Mouse (Mus musculus) CD4-positive, CD25-positive, alpha-beta regulatory T cell, adult 4 months (primary cell): ENCODE measurements around the gene Olfr703. TPM values are rescaled to one million over a fixed set of nuclear protein-coding genes. Genes with fewer than 3 reads are reported as not detected.

ENCODE experiments used
- ATAC-seq: one replicate; pipeline ENCODE4 v1.8.0; 2017
- polyA plus RNA-seq, 2 experiments: library from polyadenylated mRNA; unstranded; fragments of 100-300 nt; shearing (Covaris generic); gene quantifications; one replicate each; pipeline ENCODE4 v1.2.1; 2017

Olfr703 gene
- not detected for polyA plus RNA-seq

DNA sequence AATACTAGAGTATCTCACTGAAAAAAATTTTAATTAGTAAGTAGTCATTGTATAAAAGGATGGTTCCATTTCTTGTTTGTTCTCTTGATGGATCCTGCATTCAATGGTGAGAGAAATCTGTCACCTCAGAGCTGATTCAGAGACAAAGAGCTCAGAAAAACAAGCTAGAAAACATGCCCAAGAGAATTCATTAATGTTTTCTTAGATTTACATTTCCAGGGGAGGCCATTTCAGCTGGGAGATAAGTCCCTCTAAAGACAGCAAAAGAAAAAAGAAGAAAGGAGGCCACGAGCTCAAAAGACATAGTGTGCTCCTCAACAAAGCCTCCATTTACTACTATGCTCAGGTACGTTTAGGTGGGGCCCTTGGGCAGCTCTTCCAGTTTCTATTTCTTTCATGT, at the start of gene Olfr703:
Gene Olfr703, plus strand, starts transcription at position 301 of the 400 bp plus-strand sequence.
- ATAC-seq, result no peak

DNA sequence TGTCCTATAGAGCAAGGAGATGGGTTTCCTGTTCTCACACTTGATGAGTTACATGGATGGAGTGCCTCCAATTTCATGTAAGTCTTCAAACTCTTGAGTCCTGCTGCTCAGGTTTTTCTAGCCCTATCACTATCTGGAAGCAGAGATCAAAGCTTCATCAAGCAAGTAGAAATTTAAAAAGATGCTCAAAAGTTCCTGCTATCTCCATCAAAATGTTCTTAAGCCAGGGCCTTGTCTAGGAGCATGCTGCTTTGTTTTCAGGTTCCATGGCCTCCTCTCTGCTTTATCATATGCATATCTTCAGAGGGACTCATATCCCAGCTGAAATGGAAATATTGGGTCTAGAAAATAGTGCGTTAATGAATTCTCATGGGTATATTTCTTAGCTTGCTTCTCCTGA, 34.4 kb upstream of the Olfr703 start, which contains the start of gene Olfr700:
Gene Olfr700, minus strand, starts transcription at position 101 of the 400 bp plus-strand sequence.
- ATAC-seq, result no peak

DNA sequence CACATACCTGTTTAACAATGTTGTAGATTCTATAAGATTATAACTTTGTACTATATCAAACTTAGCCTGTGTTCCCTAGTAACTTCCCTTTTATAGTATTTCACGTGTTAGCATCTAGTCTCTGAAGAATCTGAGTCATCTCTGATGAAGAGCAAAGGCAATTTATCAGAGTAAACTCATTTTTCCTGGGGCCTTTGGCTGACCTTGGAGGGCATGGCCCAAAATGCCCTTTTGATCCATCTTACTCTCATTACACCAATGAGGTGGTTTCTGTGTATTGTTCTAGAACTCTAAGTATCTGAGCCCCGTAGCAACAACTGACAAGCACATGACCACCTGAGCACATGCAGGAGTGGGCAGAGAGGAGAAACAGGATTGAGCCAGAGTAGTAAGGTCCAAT, 29.3 kb upstream of the Olfr703 start, which contains the start of gene Olfr701:
Gene Olfr701, plus strand, starts transcription at position 301 of the 400 bp plus-strand sequence.
- ATAC-seq, result no peak

- ATAC-seq, result peak; percentile 79
Observed at GRCm38 (mm10) chr7:106815775-106816174, 27.4 kb upstream of the Olfr703 start.

DNA sequence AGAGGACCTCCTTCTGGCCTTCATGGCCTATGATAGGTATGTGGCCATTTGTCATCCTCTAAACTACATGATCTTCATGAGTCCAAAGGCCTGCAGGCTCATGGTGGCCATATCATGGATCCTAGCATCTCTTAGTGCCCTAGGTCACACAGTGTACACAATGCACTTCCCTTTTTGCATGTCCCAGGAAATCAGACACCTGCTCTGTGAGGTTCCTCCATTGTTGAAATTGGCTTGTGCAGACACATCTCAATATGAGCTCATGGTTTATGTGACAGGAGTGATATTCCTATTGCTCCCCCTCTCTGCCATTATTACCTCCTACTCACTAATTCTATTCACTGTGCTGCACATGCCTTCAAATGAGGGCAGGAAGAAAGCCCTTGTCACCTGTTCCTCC, 24.7 kb upstream of the Olfr703 start:
- no peak for ATAC-seq

GRCm38 (mm10) chr7:106833793-106834192, 9.4 kb upstream of the Olfr703 start, which contains the start of gene Olfr702:
TSS of gene Olfr702 (minus strand) at chr7:106833893.
- no peak for ATAC-seq

DNA sequence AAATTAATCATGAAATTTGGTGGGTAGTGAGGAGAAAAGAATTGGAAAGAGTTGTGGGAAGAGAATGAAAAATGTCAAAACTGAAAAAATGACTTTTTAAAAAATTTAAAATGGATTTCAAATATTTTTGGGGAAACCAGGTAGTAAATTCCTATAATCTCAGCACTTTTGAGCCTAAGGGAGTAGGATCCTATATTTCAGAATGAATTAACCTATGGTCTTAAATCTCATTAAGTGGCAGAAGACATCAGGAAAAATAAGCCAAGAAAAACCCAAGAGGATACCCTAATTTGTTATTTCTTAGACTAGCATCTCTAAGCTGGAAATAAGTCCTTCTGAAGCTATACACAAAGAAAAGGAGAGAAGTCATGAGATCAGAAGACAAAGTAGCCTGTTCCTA, 19.7 kb downstream of the Olfr703 start, which contains the start of gene Olfr704:
Gene Olfr704, plus strand, starts transcription at position 301 of the 400 bp plus-strand sequence.
- no peak for ATAC-seq

DNA sequence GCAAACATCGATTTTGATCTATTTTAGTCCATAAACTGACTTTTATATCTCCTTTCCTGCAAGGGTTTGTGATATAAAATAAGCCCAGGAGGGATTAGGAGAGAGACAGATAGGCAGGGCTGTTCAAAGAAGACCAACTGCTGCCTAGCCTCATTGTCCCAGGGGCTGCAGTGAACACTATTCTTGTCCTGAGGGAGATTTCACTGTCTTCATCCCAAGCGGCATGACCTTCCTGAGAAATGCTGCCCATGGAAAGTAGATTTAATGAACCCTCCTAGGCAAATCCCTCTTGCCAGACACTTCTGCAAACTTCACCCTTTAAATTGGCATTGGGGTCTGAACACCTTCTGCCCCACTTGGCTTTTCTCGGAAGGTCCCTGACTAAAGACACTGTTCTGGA, 33.6 kb downstream of the Olfr703 start, which contains the start of gene Olfr705:
Gene Olfr705, minus strand, starts transcription at position 101 of the 400 bp plus-strand sequence.
- ATAC-seq, result no peak

- no peak for ATAC-seq
Observed at GRCm38 (mm10) chr7:106888062-106888461, 44.9 kb downstream of the Olfr703 start, which contains the start of gene Olfr706. TSS of gene Olfr706 (minus strand) at chr7:106888162.

Other genes starting within 250 kb of the Olfr703 start
- gene Olfr693, start 162.8 kb upstream of the Olfr703 start, polyA plus RNA-seq, result not detected
- gene Olfr694, start 151.5 kb upstream of the Olfr703 start, polyA plus RNA-seq, result not detected
- not detected for gene Olfr695, start 127.0 kb upstream of the Olfr703 start, polyA plus RNA-seq
- not detected for gene Olfr697, start 100.9 kb upstream of the Olfr703 start, polyA plus RNA-seq
- under 1 TPM in 1 of 2 experiments, not detected in 1; 0.23 TPM for gene Olfr698, start 88.0 kb upstream of the Olfr703 start, polyA plus RNA-seq
- gene Olfr699, start 50.2 kb upstream of the Olfr703 start, polyA plus RNA-seq, result not detected
- gene Olfr700, start 34.5 kb upstream of the Olfr703 start, polyA plus RNA-seq, result not detected
- gene Olfr701, start 29.2 kb upstream of the Olfr703 start, polyA plus RNA-seq, result not detected
- not detected for gene Olfr702, start 9.5 kb upstream of the Olfr703 start, polyA plus RNA-seq
- gene Olfr704, start 19.8 kb downstream of the Olfr703 start, polyA plus RNA-seq, result not detected
- gene Olfr705, start 33.5 kb downstream of the Olfr703 start, polyA plus RNA-seq, result not detected
- not detected for gene Olfr706, start 44.8 kb downstream of the Olfr703 start, polyA plus RNA-seq
- not detected for gene Olfr707, start 57.9 kb downstream of the Olfr703 start, polyA plus RNA-seq
- gene Olfr1532-ps1, start 64.6 kb downstream of the Olfr703 start, polyA plus RNA-seq, result not detected
- gene Olfr709-ps1, start 88.9 kb downstream of the Olfr703 start, polyA plus RNA-seq, result not detected
- gene Olfr710, start 105.0 kb downstream of the Olfr703 start, polyA plus RNA-seq, result not detected
- gene Olfr6, start 120.6 kb downstream of the Olfr703 start, polyA plus RNA-seq, result not detected
- gene Olfr711, start 132.1 kb downstream of the Olfr703 start, polyA plus RNA-seq, result under 1 TPM in 1 of 2 experiments, not detected in 1; 0.09 TPM
- under 1 TPM in 1 of 2 experiments, not detected in 1; 0.07 TPM for gene Olfr2, start 162.7 kb downstream of the Olfr703 start, polyA plus RNA-seq
- not detected for gene Olfr713, start 187.8 kb downstream of the Olfr703 start, polyA plus RNA-seq
- gene Olfr714, start 227.6 kb downstream of the Olfr703 start, polyA plus RNA-seq, result not detected
- not detected for gene Olfr17, start 249.9 kb downstream of the Olfr703 start, polyA plus RNA-seq